ENCODE assay signal across 21 mouse cellular contexts in the genomic region with DNA sequence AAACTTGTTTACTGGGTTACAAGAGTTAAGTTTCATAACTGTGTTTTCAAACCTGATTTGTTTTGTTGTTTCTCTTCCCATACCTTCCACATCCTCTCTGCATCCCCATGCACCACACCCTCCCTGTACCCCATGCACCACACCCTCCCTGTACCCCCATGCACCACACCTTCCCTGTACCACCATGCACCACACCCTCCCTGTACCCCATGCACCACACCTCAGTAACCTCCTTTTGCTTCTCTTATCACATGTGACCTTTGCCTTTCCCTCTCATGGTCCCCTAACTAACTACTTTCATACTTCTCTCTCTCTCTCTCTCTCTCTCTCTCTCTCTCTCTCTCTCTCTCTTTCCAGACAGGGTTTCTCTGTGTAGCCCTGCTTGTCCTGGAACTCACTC. TPM values are rescaled to one million over a fixed set of nuclear protein-coding genes. Genes with fewer than 3 reads are reported as not detected.
"Had no signal": no experiment of that assay in that cellular context is flagged by ENCODE, and none has a peak within 500 bp of the region (broad histone marks: within the 10 kb centered on the region; RNA-seq: fewer than 3 reads in every experiment).

No protein-coding gene starts in this region.

- H3K27ac ChIP-seq: liver, embryonic 12.5 days; liver, embryonic 14.5 days; lung, embryonic 15.5 days; macrophage; midbrain, embryonic 13.5 days; midbrain, embryonic 15.5 days; neural tube, embryonic 12.5 days had no signal

- H3K4me1 ChIP-seq: liver, embryonic 12.5 days; lung, embryonic 15.5 days; midbrain, embryonic 13.5 days; midbrain, embryonic 15.5 days; neural tube, embryonic 12.5 days had no signal

- H3K4me3 ChIP-seq: liver, embryonic 12.5 days; lung, embryonic 15.5 days; midbrain, embryonic 13.5 days; midbrain, embryonic 15.5 days; neural tube, embryonic 12.5 days had no signal

- H3K36me3 ChIP-seq: liver, embryonic 12.5 days; lung, embryonic 15.5 days; midbrain, embryonic 13.5 days; midbrain, embryonic 15.5 days; neural tube, embryonic 12.5 days had no signal

- DNase-seq: lung, adult 2 months; lung, postnatal 14 days; lung, postnatal 36 days; retina, postnatal 1 day; right cerebral cortex, adult 18-20 months; right cerebral cortex, postnatal 25 days; right cerebral cortex, postnatal 4 days; spleen, adult 18-20 months; thymus, adult 18-20 months; thymus, postnatal 14 days; thymus, postnatal 4 days had no signal

- H3K4me2 ChIP-seq: liver, embryonic 12.5 days; lung, embryonic 15.5 days; midbrain, embryonic 11.5 days; midbrain, embryonic 13.5 days; midbrain, embryonic 15.5 days; neural tube, embryonic 12.5 days had no signal

- H3K27me3 ChIP-seq: lung, embryonic 15.5 days; midbrain, embryonic 13.5 days; midbrain, embryonic 15.5 days had no signal

- ATAC-seq: liver, embryonic 12.5 days; lung, postnatal 0 days; midbrain, embryonic 13.5 days; midbrain, embryonic 15.5 days had no signal

- H3K9me3 ChIP-seq: liver, embryonic 12.5 days; lung, embryonic 15.5 days; midbrain, embryonic 13.5 days; midbrain, embryonic 15.5 days; neural tube, embryonic 12.5 days had no signal

- H3K9ac ChIP-seq: liver, embryonic 12.5 days; liver, embryonic 14.5 days; lung, embryonic 15.5 days; midbrain, embryonic 13.5 days; midbrain, embryonic 15.5 days; neural tube, embryonic 12.5 days had no signal

RNA-seq across cellular contexts. Expression of gene Mal, which starts 10.5 kb away (rescaled TPM):
- polyA plus RNA-seq: liver, embryonic 12.5 days; liver, embryonic 16.5 days; macrophage had no signal
